Mouse (Mus musculus) effector memory CD4-positive, alpha-beta T cell, adult 5 months (primary cell): ENCODE measurements around the gene Rpl9-ps6. TPM values are rescaled to one million over a fixed set of nuclear protein-coding genes. Genes with fewer than 3 reads are reported as not detected.

Experiments
- polyA plus RNA-seq: library from polyadenylated mRNA; unstranded; fragments of 100-300 nt; shearing (Covaris generic); gene quantifications from one replicate; pipeline ENCODE4 v1.2.1, GENCODE M21; 2017

Rpl9-ps6 gene
- polyA plus RNA-seq, result 212 TPM

DNA sequence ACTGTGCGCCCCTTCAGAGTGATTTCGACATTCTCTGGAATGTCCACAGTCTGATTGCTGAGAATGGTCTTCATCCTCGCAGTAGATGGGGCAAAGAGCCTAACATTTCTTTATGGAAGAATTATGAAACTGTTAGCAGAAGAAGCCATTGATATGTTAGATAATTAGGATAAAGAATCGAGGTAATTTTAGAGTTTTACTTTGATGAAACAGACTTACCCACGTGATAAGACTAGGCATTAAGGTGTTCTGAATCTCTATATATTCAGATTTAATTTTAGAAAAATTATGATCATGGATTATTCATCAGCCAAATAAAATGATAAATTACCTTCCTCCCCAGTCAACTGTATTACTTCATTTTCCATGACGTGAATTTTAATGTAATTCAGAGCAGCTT is at the start of gene Rpl9-ps6:
Gene Rpl9-ps6, minus strand, starts transcription at position 101 of the 400 bp plus-strand sequence.

DNA sequence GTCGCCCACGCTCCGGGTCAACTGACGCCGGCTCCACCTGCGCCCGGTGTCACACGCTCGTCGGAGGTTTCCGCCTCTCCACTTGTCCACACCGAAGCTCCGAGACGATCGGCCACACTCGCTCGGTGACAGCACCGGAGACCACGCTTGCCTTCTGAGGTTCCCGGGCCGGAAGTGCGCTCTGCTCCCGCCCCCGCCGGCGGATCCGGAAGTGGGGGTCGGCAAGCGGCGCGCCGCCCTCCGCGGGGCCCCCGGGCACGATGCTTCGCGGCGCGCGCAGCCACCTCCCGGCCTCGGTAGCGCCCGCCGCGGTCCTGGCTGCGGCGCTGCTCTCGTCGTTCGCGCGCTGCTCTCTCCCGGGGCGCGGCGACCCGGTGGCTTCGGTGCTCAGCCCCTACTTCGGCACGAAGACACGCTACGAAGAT is 19.3 kb upstream of the Rpl9-ps6 start, which contains the start of gene Minpp1:
Gene Minpp1, plus strand, starts transcription at position 89 of the 425 bp plus-strand sequence.

Other genes with a start within 250 kb of the Rpl9-ps6 start
- 119 TPM for gene Sgms1, start 76.9 kb downstream of the Rpl9-ps6 start, polyA plus RNA-seq
- gene Minpp1, start 19.2 kb upstream of the Rpl9-ps6 start, polyA plus RNA-seq, result 29.9 TPM
- gene Papss2, start 129.2 kb upstream of the Rpl9-ps6 start, polyA plus RNA-seq, result not detected